ENCODE assay signal across 21 mouse cellular contexts in the genomic region with DNA sequence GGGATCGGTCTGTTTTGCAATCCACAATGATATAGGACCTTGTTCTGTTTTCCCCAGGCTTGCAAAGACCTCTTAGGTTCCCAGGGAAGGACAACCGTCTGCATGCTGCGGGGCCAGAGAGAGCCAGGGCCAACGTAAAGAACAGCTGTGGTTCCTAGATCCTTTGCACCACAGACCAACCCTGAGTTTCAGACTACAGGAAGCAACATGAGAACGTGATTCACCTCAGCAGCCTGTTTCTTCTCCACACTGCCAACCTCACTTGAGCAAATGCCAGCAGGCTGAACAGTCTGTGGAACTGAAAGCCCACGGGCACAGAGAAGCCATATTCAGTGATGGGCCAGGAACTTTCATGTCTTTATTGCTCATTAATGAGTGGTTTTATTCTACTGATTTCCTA.
DNase-seq lines count a peak whose midpoint lies in the region; TF ChIP-seq lines count a peak whose summit lies in the region.
"Had no signal": no experiment of that assay in that cellular context is flagged by ENCODE, and none has a peak within 500 bp of the region (broad histone marks: within the 10 kb centered on the region; RNA-seq: fewer than 3 reads in every experiment).

No protein-coding gene starts in this region.

- H3K27ac ChIP-seq in gastrocnemius, adult 2 months = no peak overlapping the region
- H3K27ac ChIP-seq: embryonic facial prominence, embryonic 12.5 days; forebrain, embryonic 12.5 days; hindbrain, embryonic 10.5 days; hindbrain, embryonic 14.5 days; intestine, embryonic 15.5 days had no signal

- no peak for TF ChIP-seq CTCF in gastrocnemius, adult 2 months (IDR thresholded peaks at IDR 0.05)

- intact Hi-C loops in gastrocnemius, adult 2 months (cut with DNase I) = no loop called here

- peak; percentile 39 for DNase-seq in gastrocnemius, adult 2 months
- no peak for DNase-seq in gastrocnemius, postnatal 25 days
- peak; percentile 29 to 49 for DNase-seq in layer of hippocampus, postnatal 10 days (ENCODE audit: low spot score in 2 of 2)
- DNase-seq in layer of hippocampus, adult 8-10 months (ENCODE audit: low spot score in 2 of 2) = no peak
- DNase-seq in NIH3T3 (ENCODE audit: low read depth) = peak; percentile 30
- DNase-seq in fibroblast of lung, adult 2 months (ENCODE audit: low read depth) = peak; percentile 62
- no peak for DNase-seq in MN1 (ENCODE audit: low spot score)
- no peak for DNase-seq in ovary, postnatal 14 days (ENCODE audit: low spot score)
- DNase-seq: adrenal gland, adult 2 months; adrenal gland, postnatal 25 days; B cell, adult 2 months; cerebellum, adult 11 months; cerebellum, adult 9-11 months; gastrocnemius, postnatal 14 days; heart, postnatal 10 days had no signal

- no peak overlapping the region for H3K4me3 ChIP-seq in gastrocnemius, adult 2 months
- H3K4me3 ChIP-seq: embryonic facial prominence, embryonic 12.5 days; forebrain, embryonic 12.5 days; heart, embryonic 12.5 days; hindbrain, embryonic 10.5 days; intestine, embryonic 15.5 days had no signal

Comparison
In these comparisons a context has a peak if more than half of its experiments do, and no peak if none do; other contexts are left out.
1. DNase-seq: peak in gastrocnemius, adult 2 months (single experiment), layer of hippocampus, postnatal 10 days (2 of 2), NIH3T3 (single experiment) and fibroblast of lung, adult 2 months (single experiment); none in gastrocnemius, postnatal 25 days (single experiment), layer of hippocampus, adult 8-10 months (0 of 2), MN1 (single experiment) and ovary, postnatal 14 days (single experiment).